Mouse (Mus musculus): ENCODE measurements around the gene Igsf11. TPM values are rescaled to one million over a fixed set of nuclear protein-coding genes. Genes with fewer than 3 reads are reported as not detected.

The Igsf11 gene
- total and polyA plus RNA-seq, 3 experiments = not detected

DNA sequence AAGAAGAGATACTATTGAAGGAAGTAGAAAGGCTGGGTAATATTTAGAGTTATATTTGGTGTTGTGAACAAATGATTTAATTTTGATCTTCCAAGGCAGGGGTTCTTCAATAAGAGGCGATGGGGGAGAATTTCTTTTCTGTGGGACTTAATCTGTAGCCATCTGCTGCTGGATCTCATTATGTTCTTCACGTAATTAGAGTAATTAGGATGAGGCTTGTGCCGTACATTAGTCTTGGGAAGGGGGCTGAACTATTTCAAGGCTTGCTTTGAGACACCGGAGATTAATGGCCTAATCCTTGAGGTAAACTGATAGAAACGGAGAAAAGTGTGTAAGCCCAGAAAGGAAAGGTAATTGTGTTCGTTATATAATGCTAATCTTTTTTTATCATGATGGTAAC is 61.4 kb downstream of the Igsf11 start:
- Histone ChIP-seq H3K36me3 (ENCODE audit: control insufficient read depth in 1 of 2, insufficient read depth in 2 of 2, low read length in 2 of 2) (no peaks in the 10 kb centered on the region), H3K4me3 (ENCODE audit: control insufficient read depth in 1 of 2, insufficient read depth in 1 of 2, low read depth in 2 of 2, low read length in 2 of 2) (no peak overlapping the region), H3K9me3 (replicated peaks; ENCODE audit: insufficient read depth, low read length) (no peaks in the 10 kb centered on the region), H3K27ac (ENCODE audit: control insufficient read depth, low read depth, low read length) (no peak overlapping the region), H3K9ac (ENCODE audit: control insufficient read depth, low read depth, low read length, poor library complexity, severe bottlenecking) (no peak overlapping the region), H3K27me3 (ENCODE audit: control insufficient read depth in 1 of 2, insufficient read depth in 2 of 2, low read length in 2 of 2) (no peaks in the 10 kb centered on the region), H3K4me1 (ENCODE audit: control insufficient read depth in 1 of 2, insufficient read depth in 2 of 2, low read length in 2 of 2) (no peaks in the 10 kb centered on the region), H3K79me2 (ENCODE audit: control insufficient read depth, insufficient read depth, low read length, poor library complexity) (no peaks in the 10 kb centered on the region)
- no peak for TF ChIP-seq GATA1 (IDR thresholded peaks at IDR 0.05; ENCODE audit: low read depth, low read length)
- no peak for TF ChIP-seq RAD21 (IDR thresholded peaks at IDR 0.05; ENCODE audit: low read depth, low read length)
- no peak for DNase-seq (ENCODE audit: low read depth, low spot score)

DNA sequence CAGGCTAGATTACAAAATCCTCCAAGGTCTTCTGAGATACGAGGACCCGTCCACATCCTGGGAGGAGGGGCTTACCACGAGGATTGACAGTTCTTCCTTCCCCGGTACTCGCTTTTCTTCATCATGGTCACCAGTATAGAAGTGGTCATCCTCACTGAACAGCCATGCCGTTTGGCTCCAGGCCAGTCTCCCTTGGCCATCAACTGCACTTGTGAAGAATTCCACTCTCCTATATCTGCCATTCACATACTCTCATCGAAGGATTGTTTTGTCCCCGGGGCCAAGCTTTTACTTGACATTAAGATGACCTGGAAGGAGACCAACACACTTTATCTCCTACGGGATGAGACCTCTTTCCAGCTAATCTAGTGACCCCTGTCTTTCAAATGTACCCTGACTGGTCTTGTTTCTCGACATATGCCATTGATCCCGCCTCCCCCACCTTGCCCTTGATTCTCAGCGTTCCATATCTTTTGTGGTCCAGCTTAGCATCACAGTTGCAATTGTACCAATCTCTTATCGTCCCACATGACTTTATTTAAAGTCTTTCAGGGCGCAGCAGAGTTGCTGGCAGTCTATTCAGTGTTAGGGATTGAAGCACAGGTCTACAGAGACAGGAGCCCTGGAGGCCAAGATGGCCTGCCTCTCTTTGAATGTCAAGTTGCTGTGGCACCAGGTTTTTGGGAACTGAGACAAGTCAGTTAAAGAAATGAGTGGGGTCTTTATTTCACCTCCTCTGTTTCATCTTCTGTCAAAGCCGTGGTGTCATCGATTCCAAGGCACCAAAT is 62.2 kb downstream of the Igsf11 start:
- no peak for DNase-seq (ENCODE audit: low read depth, low spot score)
- Histone ChIP-seq H3K4me1 (ENCODE audit: control insufficient read depth in 1 of 2, insufficient read depth in 2 of 2, low read length in 2 of 2) (no peaks in the 10 kb centered on the region), H3K9me3 (replicated peaks; ENCODE audit: insufficient read depth, low read length) (no peaks in the 10 kb centered on the region), H3K4me3 (ENCODE audit: control insufficient read depth in 1 of 2, insufficient read depth in 1 of 2, low read depth in 2 of 2, low read length in 2 of 2) (no peak overlapping the region), H3K27ac (ENCODE audit: control insufficient read depth, low read depth, low read length) (no peak overlapping the region), H3K9ac (ENCODE audit: control insufficient read depth, low read depth, low read length, poor library complexity, severe bottlenecking) (no peak overlapping the region), H3K79me2 (ENCODE audit: control insufficient read depth, insufficient read depth, low read length, poor library complexity) (no peaks in the 10 kb centered on the region), H3K27me3 (ENCODE audit: control insufficient read depth in 1 of 2, insufficient read depth in 2 of 2, low read length in 2 of 2) (no peaks in the 10 kb centered on the region), H3K36me3 (ENCODE audit: control insufficient read depth in 1 of 2, insufficient read depth in 2 of 2, low read length in 2 of 2) (no peaks in the 10 kb centered on the region)
- TF ChIP-seq ZKSCAN1 (IDR thresholded peaks at IDR 0.05; ENCODE audit: low read depth, low read length) (no peak), MYB (IDR thresholded peaks at IDR 0.05; ENCODE audit: low read depth, low read length) (no peak), POLR2AphosphoS2 (IDR thresholded peaks at IDR 0.05; ENCODE audit: low read length) (no peak), TBP (IDR thresholded peaks at IDR 0.05; ENCODE audit: low read depth, low read length) (no peak)

DNA sequence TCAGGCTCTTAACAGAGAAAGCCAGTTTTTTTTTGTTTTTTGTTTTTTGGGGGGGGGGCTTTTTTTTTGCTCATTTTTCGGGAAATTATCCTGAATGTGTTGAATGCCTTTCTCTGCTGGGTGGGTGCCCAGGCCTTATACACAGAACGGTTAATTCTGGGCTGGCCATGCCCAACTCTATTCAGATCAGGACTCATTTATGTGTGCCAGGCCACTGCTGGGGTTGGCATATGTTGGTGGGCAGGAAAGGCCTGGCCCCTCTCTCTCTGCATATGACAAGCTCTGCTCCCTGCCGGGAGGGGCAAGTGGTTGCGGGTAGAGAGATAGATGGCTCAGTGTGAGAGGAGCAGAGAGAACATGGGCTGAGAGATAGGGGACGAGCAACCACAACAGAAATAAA is 62.8 kb downstream of the Igsf11 start:
- Histone ChIP-seq H3K4me1 (ENCODE audit: control insufficient read depth in 1 of 2, insufficient read depth in 2 of 2, low read length in 2 of 2) (no peaks in the 10 kb centered on the region), H3K4me3 (ENCODE audit: control insufficient read depth in 1 of 2, insufficient read depth in 1 of 2, low read depth in 2 of 2, low read length in 2 of 2) (no peak overlapping the region), H3K9ac (ENCODE audit: control insufficient read depth, low read depth, low read length, poor library complexity, severe bottlenecking) (no peak overlapping the region), H3K36me3 (ENCODE audit: control insufficient read depth in 1 of 2, insufficient read depth in 2 of 2, low read length in 2 of 2) (no peaks in the 10 kb centered on the region), H3K9me3 (replicated peaks; ENCODE audit: insufficient read depth, low read length) (no peaks in the 10 kb centered on the region), H3K27me3 (ENCODE audit: control insufficient read depth in 1 of 2, insufficient read depth in 2 of 2, low read length in 2 of 2) (no peaks in the 10 kb centered on the region), H3K27ac (ENCODE audit: control insufficient read depth, low read depth, low read length) (no peak overlapping the region), H3K79me2 (ENCODE audit: control insufficient read depth, insufficient read depth, low read length, poor library complexity) (no peaks in the 10 kb centered on the region)
- no peak for DNase-seq (ENCODE audit: low read depth, low spot score)
- TF ChIP-seq ZC3H11A (IDR thresholded peaks at IDR 0.05; ENCODE audit: low read depth, low read length) = no peak
- no peak for TF ChIP-seq GATA1 (IDR thresholded peaks at IDR 0.05; ENCODE audit: low read depth, low read length)
- no peak for TF ChIP-seq POLR2AphosphoS2 (IDR thresholded peaks at IDR 0.05; ENCODE audit: low read length)
- no peak for TF ChIP-seq USF1 (IDR thresholded peaks at IDR 0.05; ENCODE audit: low read depth, low read length)
- TF ChIP-seq MYC (IDR thresholded peaks at IDR 0.05; ENCODE audit: low read depth, low read length) = no peak
- no peak for TF ChIP-seq RAD21 (IDR thresholded peaks at IDR 0.05; ENCODE audit: low read depth, low read length)
- TF ChIP-seq ZMIZ1 (IDR thresholded peaks at IDR 0.05; ENCODE audit: low read depth, low read length) = no peak
- TF ChIP-seq ELF1 (IDR thresholded peaks at IDR 0.05; ENCODE audit: low read depth, low read length) = no peak
- TF ChIP-seq SIN3A (IDR thresholded peaks at IDR 0.05; ENCODE audit: low read length) = no peak
- TF ChIP-seq ETS1 (IDR thresholded peaks at IDR 0.05; ENCODE audit: low read depth, low read length) = no peak
- TF ChIP-seq NELFE (IDR thresholded peaks at IDR 0.05; ENCODE audit: low read depth, low read length) = no peak
- TF ChIP-seq MXI1 (IDR thresholded peaks at IDR 0.05; ENCODE audit: low read depth, low read length) = no peak
